Mouse (Mus musculus): ENCODE results near the gene Nosip. TPM values are rescaled to one million over a fixed set of nuclear protein-coding genes. Genes with fewer than 3 reads are reported as not detected.

Gene Nosip
- total RNA-seq, 2 experiments from 2014 or later, result 59.7 to 63.7 TPM

- intact Hi-C loops (cut with DNase I), result loop anchor here (5.0 kb wide), 2 partner anchors 37 to 72 kb away; partner anchors contain the start of genes Rras and Scaf1
- peak; percentile 90 to 91 for DNase-seq (ENCODE audit: low spot score in 2 of 2)
These were observed 8.2 kb upstream of the Nosip start for GRCm38 (mm10) chr7:45053931-45054510.

- no peak for DNase-seq (ENCODE audit: low spot score in 2 of 2)
- intact Hi-C loops (cut with DNase I), result no loop called here
These were observed 5.8 kb upstream of the Nosip start for GRCm38 (mm10) chr7:45056329-45056971.

DNA sequence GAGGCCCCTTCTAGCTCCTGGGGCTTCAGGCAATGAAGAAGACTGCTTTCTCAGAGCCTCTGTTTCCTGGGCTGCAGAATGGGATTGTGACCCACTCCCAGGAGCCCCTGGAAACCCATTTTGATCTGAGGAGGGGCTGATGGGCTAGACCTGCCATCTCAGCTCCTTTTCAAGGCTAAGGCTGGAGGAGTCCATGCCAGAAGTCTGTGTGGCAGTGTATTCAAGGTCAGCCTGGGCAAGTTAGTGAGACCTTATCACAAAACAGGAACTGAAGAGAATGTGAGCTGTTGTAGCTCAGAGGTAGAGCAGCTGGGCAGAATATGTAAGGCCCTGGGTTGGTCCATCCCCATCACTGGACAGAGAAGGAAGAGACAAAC is 5.3 kb upstream of the Nosip start:
- intact Hi-C loops (cut with DNase I), result no loop called here
- no peak for DNase-seq (ENCODE audit: low spot score in 2 of 2)

GRCm38 (mm10) chr7:45058607-45059571 is 3.3 kb upstream of the Nosip start:
- intact Hi-C loops (cut with DNase I), result no loop called here
- no peak for DNase-seq (ENCODE audit: low spot score in 2 of 2)

GRCm38 (mm10) chr7:45060632-45061122 is 1.6 kb upstream of the Nosip start:
- intact Hi-C loops (cut with DNase I), result no loop called here
- DNase-seq (ENCODE audit: low spot score in 2 of 2), result no peak

DNA sequence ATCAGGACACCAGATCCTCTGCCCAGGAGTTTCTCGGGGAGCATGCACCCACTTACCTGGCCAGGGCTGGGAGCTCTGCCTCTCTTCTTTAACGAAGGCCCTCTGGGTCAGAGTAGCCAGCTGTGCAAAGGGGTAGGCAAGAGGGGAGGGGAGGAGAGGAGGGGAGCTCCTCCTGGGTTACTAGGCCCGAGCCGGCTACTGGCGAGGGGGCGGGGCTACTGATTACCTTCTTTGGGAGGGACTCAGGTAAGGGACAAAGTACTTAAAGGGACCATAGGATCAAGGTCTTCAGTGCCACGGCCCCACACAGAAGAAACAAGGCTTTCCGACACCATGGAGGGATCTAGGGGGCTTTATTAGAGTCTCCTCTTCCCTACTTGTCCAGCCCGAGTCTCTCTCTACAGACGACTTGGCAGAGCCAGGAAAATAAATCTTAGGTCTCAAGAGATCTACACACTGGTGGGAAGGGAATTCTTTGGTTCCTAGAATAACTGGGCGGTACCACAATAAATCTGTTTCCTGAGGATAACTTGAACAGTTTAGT is 625 bp upstream of the Nosip start:
- intact Hi-C loops (cut with DNase I), result no loop called here
- DNase-seq (ENCODE audit: low spot score in 2 of 2), result no peak

GRCm38 (mm10) chr7:45067190-45067999 is 5.2 kb downstream of the Nosip start:
- DNase-seq (ENCODE audit: low spot score in 2 of 2), result no peak
- intact Hi-C loops (cut with DNase I), result no loop called here

DNA sequence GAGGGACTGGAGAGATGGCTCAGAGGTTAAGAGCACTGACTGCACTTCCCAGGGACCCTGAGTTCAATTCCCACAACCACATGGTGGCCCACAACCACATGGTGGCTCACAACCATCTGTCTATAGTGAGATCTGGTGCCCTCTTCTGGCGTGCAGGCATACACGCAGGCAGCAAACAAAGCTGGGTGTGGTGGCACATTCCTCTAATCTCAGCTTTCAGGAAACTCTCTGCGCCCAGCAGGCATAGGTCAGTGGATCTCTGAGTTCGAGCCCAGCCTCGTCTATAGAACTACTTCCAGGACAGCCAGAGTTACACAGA is 5.7 kb downstream of the Nosip start:
- DNase-seq (ENCODE audit: low spot score in 2 of 2), result no peak
- intact Hi-C loops (cut with DNase I), result no loop called here

DNA sequence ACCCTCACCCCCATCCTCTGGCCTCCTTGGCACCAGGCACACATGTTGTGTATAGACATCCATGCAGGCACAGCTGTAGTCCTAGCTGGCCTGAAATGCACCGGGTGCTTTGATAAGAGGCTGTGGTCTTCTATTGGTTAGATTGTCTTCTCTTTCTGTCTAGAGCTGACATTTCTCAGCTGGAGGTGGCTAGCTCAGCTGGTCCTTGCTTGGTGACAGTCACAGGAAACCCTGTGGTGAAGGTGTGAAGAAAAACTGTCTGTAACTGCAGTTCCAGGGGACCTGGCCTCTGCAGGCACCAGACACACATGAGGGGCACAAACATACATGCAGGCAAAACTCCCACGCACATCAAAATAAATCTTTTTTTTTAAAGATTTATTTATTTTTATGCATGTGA is 7.4 kb downstream of the Nosip start:
- no peak for DNase-seq (ENCODE audit: low spot score in 2 of 2)
- intact Hi-C loops (cut with DNase I), result no loop called here

- DNase-seq (ENCODE audit: low spot score in 2 of 2), result no peak
- intact Hi-C loops (cut with DNase I), result no loop called here
These were observed 10.0 kb downstream of the Nosip start for GRCm38 (mm10) chr7:45072230-45072629.

DNA sequence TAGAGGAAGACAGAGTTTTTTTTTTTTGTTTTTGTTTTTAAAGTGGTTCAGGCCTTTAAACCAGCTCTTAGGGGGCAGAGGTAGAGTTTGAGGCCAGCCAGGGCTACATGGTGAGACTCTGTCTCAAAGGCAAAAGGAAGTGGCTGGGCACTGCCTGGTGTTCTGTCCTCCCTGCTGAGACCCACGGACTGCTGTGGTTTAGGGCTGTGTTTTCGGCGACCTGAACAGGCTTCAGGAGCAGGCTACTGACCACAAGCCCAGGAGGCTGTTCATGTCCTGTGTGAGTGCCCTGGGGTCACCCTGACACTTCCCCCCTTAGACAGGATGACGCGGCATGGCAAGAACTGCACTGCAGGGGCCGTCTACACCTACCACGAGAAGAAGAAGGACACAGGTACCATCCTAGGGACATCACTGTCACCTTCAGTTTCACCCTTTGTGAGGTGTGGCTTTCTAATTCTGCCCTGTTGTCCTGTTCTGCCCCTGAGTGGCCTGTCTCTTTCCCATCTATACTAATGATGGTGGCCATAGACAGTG is 11.0 kb downstream of the Nosip start:
- no peak for DNase-seq (ENCODE audit: low spot score in 2 of 2)
- intact Hi-C loops (cut with DNase I), result no loop called here

GRCm38 (mm10) chr7:45073949-45074348 is 11.7 kb downstream of the Nosip start:
- intact Hi-C loops (cut with DNase I), result no loop called here
- no peak for DNase-seq (ENCODE audit: low spot score in 2 of 2)

- intact Hi-C loops (cut with DNase I), result no loop called here
These were observed 13.2 kb downstream of the Nosip start for GRCm38 (mm10) chr7:45075405-45075804.

GRCm38 (mm10) chr7:45076501-45076900 is 14.3 kb downstream of the Nosip start:
- intact Hi-C loops (cut with DNase I), result no loop called here

More at GRCm38 (mm10) chr7:45075405-45075804, 13.2 kb downstream of the Nosip start:
- no peak for DNase-seq (ENCODE audit: low spot score in 2 of 2)

GRCm38 (mm10) chr7:45077322-45077721 is 15.1 kb downstream of the Nosip start:
- intact Hi-C loops (cut with DNase I), result no loop called here
- no peak for DNase-seq (ENCODE audit: low spot score in 2 of 2)

More at GRCm38 (mm10) chr7:45076501-45076900, 14.3 kb downstream of the Nosip start:
- DNase-seq (ENCODE audit: low spot score in 2 of 2), result no peak

GRCm38 (mm10) chr7:45077829-45078228 is 15.6 kb downstream of the Nosip start:
- intact Hi-C loops (cut with DNase I), result loop anchor here (2.0 kb wide), 1 partner anchor 59 kb away; the partner anchor contains the start of genes Flt3l and Gm45713
- DNase-seq (ENCODE audit: low spot score in 2 of 2), result no peak

DNA sequence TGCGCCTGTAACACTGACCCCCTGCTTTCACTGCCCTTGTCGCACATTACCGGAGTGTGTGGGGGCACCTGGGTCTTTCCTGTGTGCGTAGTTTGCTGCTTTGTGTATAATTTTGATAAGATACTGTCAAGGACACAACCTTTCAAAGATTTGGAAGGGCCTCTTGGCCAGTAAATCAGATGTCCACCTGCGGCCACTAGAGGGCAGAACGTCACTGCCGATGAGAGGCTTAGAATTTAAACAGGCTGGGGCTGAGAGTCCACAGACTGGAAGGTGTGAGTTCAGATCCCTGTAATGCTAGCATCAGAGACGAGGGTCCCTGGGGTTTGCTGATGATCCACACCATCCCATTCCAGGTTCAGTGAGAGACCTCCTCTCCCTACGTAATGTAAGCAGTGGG is 16.3 kb downstream of the Nosip start:
- intact Hi-C loops (cut with DNase I), result loop anchor here (2.0 kb wide), 1 partner anchor 58 kb away; the partner anchor contains the start of genes Flt3l and Gm45713
- DNase-seq (ENCODE audit: low spot score in 2 of 2), result peak; percentile 53 to 55

GRCm38 (mm10) chr7:45079856-45080255 is 17.6 kb downstream of the Nosip start:
- intact Hi-C loops (cut with DNase I), result loop anchor here (2.0 to 5.0 kb wide), 2 partner anchors 42 to 57 kb away; partner anchors contain the start of genes Flt3l, Gm45713 and Rps11
- DNase-seq (ENCODE audit: low spot score in 2 of 2), result peak; percentile 83 to 90

- intact Hi-C loops (cut with DNase I), result loop anchor here (5.0 kb wide), 1 partner anchor 41 kb away; the partner anchor contains the start of gene Rps11
- DNase-seq (ENCODE audit: low spot score in 2 of 2), result no peak
These were observed 18.8 kb downstream of the Nosip start for GRCm38 (mm10) chr7:45081016-45081415.

Data from left cerebral cortex, postnatal 36 days (tissue).